Comparison of ENCODE assay signal across 8 mouse cellular contexts in genomic region chr5:108368446-108368845, GRCm38 (mm10). TPM values are rescaled to one million over a fixed set of nuclear protein-coding genes. Genes with fewer than 3 reads are reported as not detected.
DNase-seq lines count a peak whose midpoint lies in the region; ATAC-seq and TF ChIP-seq lines count a peak whose summit lies in the region.

No protein-coding gene starts in this region.

- no peak overlapping the region for H3K27ac ChIP-seq in testis, adult 2 months (ENCODE audit: control insufficient read depth, insufficient read depth, low read depth, low read length)
- no peak overlapping the region for H3K27ac ChIP-seq in liver, embryonic 12.5 days

- H3K9me3 ChIP-seq in liver, embryonic 12.5 days (replicated peaks): no peaks in the 10 kb centered on the region

- no peak for ATAC-seq in liver, embryonic 12.5 days
- no peak for ATAC-seq in megakaryocyte-erythroid progenitor cell, adult 5-6 weeks (replicated peaks; ENCODE audit: low FRiP score, low TSS enrichment, poor library complexity, severe bottlenecking)

- WGBS in liver, embryonic 12.5 days (ENCODE audit: insufficient replicate concordance): 11% methylated on average over 6 of the region's 6 CpGs

- no peaks in the 10 kb centered on the region for H3K27me3 ChIP-seq in testis, adult 2 months (ENCODE audit: control insufficient read depth, insufficient read depth, low read length)
- peaks cover 98% of the 10 kb centered on the region for H3K27me3 ChIP-seq in liver, embryonic 12.5 days (replicated peaks)

- H3K9ac ChIP-seq in liver, embryonic 12.5 days: no peak overlapping the region

- no peak for TF ChIP-seq POLR2A in testis, adult 2 months (IDR thresholded peaks at IDR 0.05; ENCODE audit: control insufficient read depth, low read depth, low read length)

- DNase-seq in frontal cortex, postnatal 36 days (ENCODE audit: low spot score in 2 of 2): peak; percentile 43 to 59
- DNase-seq in frontal cortex, postnatal 10 days (ENCODE audit: low spot score in 2 of 2): no peak
- no peak for DNase-seq in testis, postnatal 14 days (ENCODE audit: low spot score)
- DNase-seq in urinary bladder, adult 2 months (ENCODE audit: low spot score): no peak
- DNase-seq in ovary, adult 18-20 months (ENCODE audit: low spot score): no peak

- TF ChIP-seq CTCF in testis, adult 2 months (IDR thresholded peaks at IDR 0.05; ENCODE audit: control insufficient read depth, insufficient read depth, insufficient replicate concordance, low read depth, low read length): no peak

- peaks cover 25% of the 10 kb centered on the region for H3K4me1 ChIP-seq in testis, adult 2 months (ENCODE audit: control insufficient read depth, insufficient read depth, low read length)
- H3K4me1 ChIP-seq in liver, embryonic 12.5 days: peaks cover 27% of the 10 kb centered on the region

- peak overlapping the region; percentile 75 for H3K4me3 ChIP-seq in testis, adult 2 months (ENCODE audit: control insufficient read depth, low read depth, low read length)
- peak overlapping the region; percentile 48 for H3K4me3 ChIP-seq in liver, embryonic 12.5 days

- peak overlapping the region; percentile 75 for H3K4me2 ChIP-seq in liver, embryonic 12.5 days

- no peaks in the 10 kb centered on the region for H3K36me3 ChIP-seq in testis, adult 2 months (ENCODE audit: control insufficient read depth, insufficient read depth, low read length)
- no peaks in the 10 kb centered on the region for H3K36me3 ChIP-seq in liver, embryonic 12.5 days

RNA-seq across cellular contexts. Expression of gene Gm42517, which starts 0.7 kb away (rescaled TPM):
- 0.53 and 0.78 TPM in 2 replicates for polyA plus RNA-seq in testis, adult 2 months (2012; rRNA removed)
- polyA plus RNA-seq in liver, embryonic 12.5 days (2016; fragmentation: Nextera tagmentation; extraction: Ambion mirVana): 0.07 TPM in 1 of 2 replicates, not detected in the other
- polyA plus RNA-seq in urinary bladder, adult 2 months (2012; rRNA removed): 1.7 and 1.8 TPM in 2 replicates
- not detected in 2 replicates for total RNA-seq in megakaryocyte-erythroid progenitor cell, adult 5-6 weeks (2014; fragmentation: Nextera tagmentation)
- not detected in 2 replicates for total RNA-seq in megakaryocyte-erythroid progenitor cell, adult 5-6 weeks (2017)

RNA-seq across cellular contexts. Expression of gene Pde6b, which starts 19.7 kb away (rescaled TPM):
- 0.02 TPM in 2 replicates for polyA plus RNA-seq in testis, adult 2 months (2012; rRNA removed)
- 0.17 and 0.24 TPM in 2 replicates for polyA plus RNA-seq in liver, embryonic 12.5 days (2016; fragmentation: Nextera tagmentation; extraction: Ambion mirVana)
- not detected in 2 replicates for polyA plus RNA-seq in urinary bladder, adult 2 months (2012; rRNA removed)
- not detected in 2 replicates for total RNA-seq in megakaryocyte-erythroid progenitor cell, adult 5-6 weeks (2014; fragmentation: Nextera tagmentation)
- total RNA-seq in megakaryocyte-erythroid progenitor cell, adult 5-6 weeks (2017): not detected in 2 replicates

RNA-seq across cellular contexts. Expression of gene Pigg, which starts 56.0 kb away (rescaled TPM):
- polyA plus RNA-seq in testis, adult 2 months (2012; rRNA removed): 8.0 and 8.9 TPM in 2 replicates
- polyA plus RNA-seq in liver, embryonic 12.5 days (2016; fragmentation: Nextera tagmentation; extraction: Ambion mirVana): 5.6 and 6.0 TPM in 2 replicates
- polyA plus RNA-seq in urinary bladder, adult 2 months (2012; rRNA removed): 8.7 and 9.1 TPM in 2 replicates
- 6.2 and 8.8 TPM in 2 replicates for total RNA-seq in megakaryocyte-erythroid progenitor cell, adult 5-6 weeks (2014; fragmentation: Nextera tagmentation)
- total RNA-seq in megakaryocyte-erythroid progenitor cell, adult 5-6 weeks (2017): 10.8 and 11.0 TPM in 2 replicates

Comparison
In these comparisons a context has a peak if more than half of its experiments do, and no peak if none do; other contexts are left out.
1. DNase-seq: peak in frontal cortex, postnatal 36 days (2 of 2); none in frontal cortex, postnatal 10 days (0 of 2), testis, postnatal 14 days (single experiment), urinary bladder, adult 2 months (single experiment) and ovary, adult 18-20 months (single experiment).